Mouse (Mus musculus) spleen, postnatal 14 days (tissue): ENCODE results near the gene Nme9.

Source experiments
- DNase-seq, 2 experiments: peaks; one replicate each; pipeline ENCODE4 v3.0.0; 2021 to 2022; ENCODE audit warnings: low spot score in 2 of 2

Gene Nme9

GRCm38 (mm10) chr9:99436182-99437030 lies 14.9 kb upstream of the Nme9 start:
- DNase-seq: peak in 1 of 2 experiments; percentile 14

GRCm38 (mm10) chr9:99437031-99437764 lies 14.1 kb upstream of the Nme9 start, which contains the start of gene Mras:
TSS of gene Mras (minus strand) at chr9:99437381.
- DNase-seq: no peak

- no peak for DNase-seq
Observed at GRCm38 (mm10) chr9:99437781-99438565, 13.3 kb upstream of the Nme9 start.

- DNase-seq: no peak
Observed at GRCm38 (mm10) chr9:99439064-99439463, 12.2 kb upstream of the Nme9 start.

- no peak for DNase-seq
Observed at GRCm38 (mm10) chr9:99440941-99441340, 10.3 kb upstream of the Nme9 start.

- DNase-seq: no peak
Observed at GRCm38 (mm10) chr9:99441647-99442433, 9.4 kb upstream of the Nme9 start.

GRCm38 (mm10) chr9:99444590-99445178 lies 6.6 kb upstream of the Nme9 start:
- no peak for DNase-seq

GRCm38 (mm10) chr9:99446259-99446658 lies 5.0 kb upstream of the Nme9 start:
- DNase-seq: no peak

GRCm38 (mm10) chr9:99447323-99447722 lies 4.0 kb upstream of the Nme9 start:
- no peak for DNase-seq

GRCm38 (mm10) chr9:99449886-99450647 lies 1.2 kb upstream of the Nme9 start:
- DNase-seq: no peak

GRCm38 (mm10) chr9:99454211-99454610 lies 2.9 kb downstream of the Nme9 start:
- no peak for DNase-seq

GRCm38 (mm10) chr9:99458529-99459208 lies 7.4 kb downstream of the Nme9 start:
- peak; percentile 23 to 51 for DNase-seq

GRCm38 (mm10) chr9:99459730-99460129 lies 8.5 kb downstream of the Nme9 start:
- no peak for DNase-seq

GRCm38 (mm10) chr9:99464876-99465275 lies 13.6 kb downstream of the Nme9 start:
- DNase-seq: no peak

GRCm38 (mm10) chr9:99468572-99468971 lies 17.3 kb downstream of the Nme9 start:
- no peak for DNase-seq

- DNase-seq: no peak
Observed at GRCm38 (mm10) chr9:99469681-99470273, 18.5 kb downstream of the Nme9 start.

GRCm38 (mm10) chr9:99470347-99471092 lies 19.2 kb downstream of the Nme9 start:
- DNase-seq: no peak

- DNase-seq: no peak
Observed at GRCm38 (mm10) chr9:99471334-99471733, 20.1 kb downstream of the Nme9 start.
